Mouse (Mus musculus) liver, embryonic 13.5 days (tissue): ENCODE measurements around the gene Smarca4. TPM values are rescaled to one million over a fixed set of nuclear protein-coding genes. Genes with fewer than 3 reads are reported as not detected.
A peak's percentile ranks its signal among the peaks of the same experiment; 100 is the strongest.

Source experiments
- ATAC-seq: fragments of 200-750 bp; cut with Nextera tagmentation; 2 replicates; pipeline ENCODE4 v1.8.0; 2017; ENCODE audit warnings: low read depth, mild to moderate bottlenecking, moderate number of reproducible peaks, moderate library complexity
- DNase-seq: peaks from one replicate; pipeline ENCODE4 v3.0.0; 2022
- H3K27ac ChIP-seq: fragments of 300-500 bp; sonication (generic); 2 replicates; pipeline ENCODE4 v1.5.1; 2015; ENCODE audit warnings: moderate library complexity, mild to moderate bottlenecking, inconsistent platforms
- H3K27me3 ChIP-seq: fragments of 300-500 bp; sonication (generic); 2 replicates; pipeline ENCODE4 v1.6.1; 2015; ENCODE audit warnings: mild to moderate bottlenecking, inconsistent platforms
- H3K36me3 ChIP-seq: fragments of 300-500 bp; sonication (generic); 2 replicates; pipeline ENCODE4 v1.6.1; 2015; ENCODE audit warnings: mild to moderate bottlenecking, inconsistent platforms
- H3K4me1 ChIP-seq: fragments of 300-500 bp; sonication (generic); replicated peaks from 2 replicates; pipeline ENCODE4 v1.6.1; 2015; ENCODE audit warnings: inconsistent platforms
- H3K4me2 ChIP-seq: fragments of 300-500 bp; sonication (generic); 2 replicates; pipeline ENCODE4 v1.6.1; 2015; ENCODE audit warnings: inconsistent platforms, mild to moderate bottlenecking, moderate library complexity
- H3K4me3 ChIP-seq: fragments of 300-500 bp; sonication (generic); replicated peaks from 2 replicates; pipeline ENCODE4 v1.5.1; 2015; ENCODE audit warnings: mild to moderate bottlenecking, inconsistent platforms
- H3K9ac ChIP-seq: fragments of 300-500 bp; sonication (generic); 2 replicates; pipeline ENCODE4 v1.6.1; 2015; ENCODE audit warnings: mild to moderate bottlenecking, inconsistent platforms
- H3K9me3 ChIP-seq: fragments of 300-500 bp; sonication (generic); replicated peaks from 2 replicates; pipeline ENCODE4 v1.6.1; 2016; ENCODE audit warnings: inconsistent platforms
- WGBS: fragments of 180-500 bp; shearing (Covaris S2); methylation state at CpG from one replicate; pipeline ENCODE4 v1.1.7; 2015; ENCODE audit not compliant: insufficient replicate concordance; 5-methylcytosine and 5-hydroxymethylcytosine counted together
- polyA plus RNA-seq: library from polyadenylated mRNA; unstranded; fragments of >200 nt; fragmentation: Nextera tagmentation; extraction: Ambion mirVana; gene quantifications from 2 replicates; pipeline ENCODE4 v1.2.1, GENCODE M21; 2015

Smarca4 gene
- polyA plus RNA-seq, 1 experiment from 2014 or later: 26.5 TPM

GRCm38 (mm10) chr9:21736580-21736979 lies 120.6 kb downstream of the Smarca4 start:
- no peak overlapping the region for H3K4me2 ChIP-seq
- no peaks in the 10 kb centered on the region for H3K9me3 ChIP-seq
- DNase-seq: no peak
- H3K4me3 ChIP-seq: no peak overlapping the region
- ATAC-seq: peak; percentile 30
- no peak overlapping the region for H3K9ac ChIP-seq
- peaks cover 18% of the 10 kb centered on the region for H3K4me1 ChIP-seq
- WGBS: 77% methylated on average over 3 of the region's 3 CpGs
- H3K36me3 ChIP-seq: peaks cover 98% of the 10 kb centered on the region
- peak overlapping the region; percentile 34 for H3K27ac ChIP-seq
- H3K27me3 ChIP-seq: no peaks in the 10 kb centered on the region

- Histone ChIP-seq H3K36me3 (peaks cover 98% of the 10 kb centered on the region), H3K27me3 (no peaks in the 10 kb centered on the region), H3K9me3 (no peaks in the 10 kb centered on the region), H3K27ac (peak overlapping the region; percentile 34), H3K9ac (no peak overlapping the region), H3K4me1 (peaks cover 24% of the 10 kb centered on the region), H3K4me2 (no peak overlapping the region), H3K4me3 (no peak overlapping the region)
- 92% methylated on average over 10 of the region's 10 CpGs for WGBS
- ATAC-seq (no peak), DNase-seq (no peak)
Measured at GRCm38 (mm10) chr9:21737188-21737587, 121.2 kb downstream of the Smarca4 start.

- Histone ChIP-seq H3K27me3 (no peaks in the 10 kb centered on the region), H3K4me2 (no peak overlapping the region), H3K4me1 (peaks cover 25% of the 10 kb centered on the region), H3K9me3 (no peaks in the 10 kb centered on the region), H3K36me3 (peaks cover 94% of the 10 kb centered on the region), H3K9ac (no peak overlapping the region), H3K27ac (0 out of 2 replicates have a peak overlapping the region, but pooled peaks have one; percentile 4), H3K4me3 (no peak overlapping the region)
- ATAC-seq: no peak
- 83% methylated on average over 7 of the region's 7 CpGs for WGBS
- DNase-seq: no peak
Measured at GRCm38 (mm10) chr9:21738776-21739175, 122.8 kb downstream of the Smarca4 start.

- H3K4me1 ChIP-seq: peaks cover 25% of the 10 kb centered on the region
- H3K27me3 ChIP-seq: no peaks in the 10 kb centered on the region
- no peak overlapping the region for H3K4me2 ChIP-seq
- H3K9ac ChIP-seq: no peak overlapping the region
- no peaks in the 10 kb centered on the region for H3K9me3 ChIP-seq
- H3K36me3 ChIP-seq: peaks cover 94% of the 10 kb centered on the region
- ATAC-seq: no peak
- no peak overlapping the region for H3K27ac ChIP-seq
- 82% methylated on average over 14 of the region's 14 CpGs for WGBS
- no peak overlapping the region for H3K4me3 ChIP-seq
- DNase-seq: no peak
Measured at GRCm38 (mm10) chr9:21740427-21740826, 124.5 kb downstream of the Smarca4 start.

GRCm38 (mm10) chr9:21741514-21741913 lies 125.5 kb downstream of the Smarca4 start:
- H3K27ac ChIP-seq: peak overlapping the region; percentile 78
- ATAC-seq: peak; percentile 84

GRCm38 (mm10) chr9:21747238-21747774 lies 131.3 kb downstream of the Smarca4 start:
- WGBS: 71% methylated on average over 3 of the region's 3 CpGs
- Histone ChIP-seq H3K4me1 (peaks cover 11% of the 10 kb centered on the region; the same call in 1 of the 2 replicates), H3K4me3 (no peak overlapping the region), H3K9ac (no peak overlapping the region), H3K9me3 (no peaks in the 10 kb centered on the region), H3K36me3 (peaks cover 72% of the 10 kb centered on the region), H3K27me3 (no peaks in the 10 kb centered on the region), H3K27ac (no peak overlapping the region), H3K4me2 (no peak overlapping the region)
- DNase-seq: no peak
- no peak for ATAC-seq

More at GRCm38 (mm10) chr9:21741514-21741913, 125.5 kb downstream of the Smarca4 start:
- Histone ChIP-seq H3K4me2 (peak overlapping the region; percentile 34), H3K9ac (peak overlapping the region; percentile 42), H3K9me3 (no peaks in the 10 kb centered on the region), H3K4me3 (no peak overlapping the region), H3K4me1 (peaks cover 25% of the 10 kb centered on the region), H3K36me3 (peaks cover 94% of the 10 kb centered on the region), H3K27me3 (no peaks in the 10 kb centered on the region)
- WGBS: 50% methylated on average over 11 of the region's 11 CpGs
- peak; percentile 30 for DNase-seq

- H3K4me3 ChIP-seq: no peak overlapping the region
- no peak overlapping the region for H3K4me2 ChIP-seq
- no peak overlapping the region for H3K9ac ChIP-seq
- peaks cover 65% of the 10 kb centered on the region for H3K36me3 ChIP-seq
- H3K27me3 ChIP-seq: no peaks in the 10 kb centered on the region
- H3K4me1 ChIP-seq: peaks cover 14% of the 10 kb centered on the region; the same call in 1 of the 2 replicates
- ATAC-seq: no peak
- 72% methylated on average over 7 of the region's 7 CpGs for WGBS
- no peak for DNase-seq
- H3K27ac ChIP-seq: peak overlapping the region; percentile 36; the same call in 1 of the 2 replicates
- no peaks in the 10 kb centered on the region for H3K9me3 ChIP-seq
Measured at GRCm38 (mm10) chr9:21748033-21748432, 132.1 kb downstream of the Smarca4 start.

GRCm38 (mm10) chr9:21748491-21748890 lies 132.5 kb downstream of the Smarca4 start:
- ATAC-seq (no peak), DNase-seq (no peak)
- H3K27me3 ChIP-seq: no peaks in the 10 kb centered on the region
- H3K4me3 ChIP-seq: no peak overlapping the region
- peaks cover 64% of the 10 kb centered on the region for H3K36me3 ChIP-seq
- no peak overlapping the region for H3K4me2 ChIP-seq
- no peaks in the 10 kb centered on the region for H3K9me3 ChIP-seq
- 78% methylated on average over 10 of the region's 10 CpGs for WGBS
- peak overlapping the region; percentile 36; the same call in 1 of the 2 replicates for H3K27ac ChIP-seq
- H3K4me1 ChIP-seq: peaks cover 14% of the 10 kb centered on the region; the same call in 1 of the 2 replicates
- no peak overlapping the region for H3K9ac ChIP-seq

- H3K36me3 ChIP-seq: peaks cover 61% of the 10 kb centered on the region
- no peak overlapping the region for H3K27ac ChIP-seq
- H3K4me3 ChIP-seq: no peak overlapping the region
- ATAC-seq: no peak
- H3K9ac ChIP-seq: no peak overlapping the region
- H3K9me3 ChIP-seq: no peaks in the 10 kb centered on the region
- H3K4me1 ChIP-seq: peaks cover 21% of the 10 kb centered on the region
- no peaks in the 10 kb centered on the region for H3K27me3 ChIP-seq
- H3K4me2 ChIP-seq: no peak overlapping the region
- WGBS: 81% methylated on average over 6 of the region's 6 CpGs
- DNase-seq: no peak
Measured at GRCm38 (mm10) chr9:21749382-21750118, 133.6 kb downstream of the Smarca4 start.

GRCm38 (mm10) chr9:21750370-21750769 lies 134.4 kb downstream of the Smarca4 start:
- Histone ChIP-seq H3K9me3 (no peaks in the 10 kb centered on the region), H3K4me3 (no peak overlapping the region), H3K27ac (no peak overlapping the region), H3K4me1 (peaks cover 26% of the 10 kb centered on the region), H3K9ac (no peak overlapping the region), H3K27me3 (no peaks in the 10 kb centered on the region), H3K36me3 (peaks cover 60% of the 10 kb centered on the region), H3K4me2 (no peak overlapping the region)
- DNase-seq (no peak), ATAC-seq (no peak)
- 66% methylated on average over 3 of the region's 3 CpGs for WGBS

- peaks cover 59% of the 10 kb centered on the region for H3K36me3 ChIP-seq
- DNase-seq (no peak), ATAC-seq (no peak)
- no peak overlapping the region for H3K4me2 ChIP-seq
- H3K9me3 ChIP-seq: no peaks in the 10 kb centered on the region
- 63% methylated on average over 6 of the region's 6 CpGs for WGBS
- H3K4me3 ChIP-seq: no peak overlapping the region
- H3K4me1 ChIP-seq: peaks cover 26% of the 10 kb centered on the region
- H3K9ac ChIP-seq: no peak overlapping the region
- H3K27ac ChIP-seq: no peak overlapping the region
- no peaks in the 10 kb centered on the region for H3K27me3 ChIP-seq
Measured at GRCm38 (mm10) chr9:21751347-21751746, 135.4 kb downstream of the Smarca4 start.
